Mouse (Mus musculus) urinary bladder, adult 18-20 months (tissue): ENCODE measurements around the gene Rnf135.
"Not testable (repeated sequence)": the region's sequence is repeated elsewhere in the genome, so short reads cannot be mapped to it uniquely, and the experiment has no call there.

Source experiments
- DNase-seq, 2 experiments: peaks; one replicate each; pipeline ENCODE4 v3.0.0; 2022; ENCODE audit warnings: low spot score in 2 of 2, mixed read lengths in 2 of 2

Rnf135 gene

DNA sequence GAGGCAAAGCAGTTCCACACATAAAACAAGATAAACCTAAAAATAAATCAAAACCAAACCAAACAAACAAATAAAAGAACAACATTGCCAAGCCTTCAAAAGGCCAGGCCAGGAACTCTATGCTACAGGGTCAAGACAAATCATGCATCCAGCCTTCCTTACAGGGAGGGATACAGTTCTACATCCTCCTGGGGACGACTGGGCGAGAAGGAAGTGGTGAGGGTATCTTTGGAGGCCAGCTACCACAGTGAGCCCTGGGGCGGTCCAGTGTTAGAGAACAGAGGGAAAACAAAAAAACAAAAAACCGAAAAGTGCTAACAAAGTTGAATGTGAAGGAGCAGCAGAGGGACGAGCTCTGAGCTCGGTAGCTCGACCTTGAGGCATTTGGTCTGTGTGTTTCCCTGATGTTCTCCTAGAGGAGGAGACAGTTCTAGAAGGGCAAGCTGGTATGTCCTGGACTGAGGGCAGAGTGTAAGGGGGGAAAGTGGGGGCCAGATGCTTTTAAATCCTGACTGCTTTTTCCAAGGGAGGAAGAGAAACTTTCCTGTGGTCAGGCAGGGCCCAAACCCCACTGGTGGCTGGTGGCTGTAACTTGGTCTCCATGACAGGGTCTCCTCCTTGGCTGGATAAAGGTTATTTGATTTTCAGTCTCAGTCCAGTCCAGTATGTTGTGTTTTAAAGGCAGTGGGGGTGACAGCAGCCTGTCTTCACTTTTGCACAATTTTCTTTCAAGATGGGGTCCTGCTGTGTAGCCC, 20.1 kb upstream of the Rnf135 start:
- no peak for DNase-seq

DNA sequence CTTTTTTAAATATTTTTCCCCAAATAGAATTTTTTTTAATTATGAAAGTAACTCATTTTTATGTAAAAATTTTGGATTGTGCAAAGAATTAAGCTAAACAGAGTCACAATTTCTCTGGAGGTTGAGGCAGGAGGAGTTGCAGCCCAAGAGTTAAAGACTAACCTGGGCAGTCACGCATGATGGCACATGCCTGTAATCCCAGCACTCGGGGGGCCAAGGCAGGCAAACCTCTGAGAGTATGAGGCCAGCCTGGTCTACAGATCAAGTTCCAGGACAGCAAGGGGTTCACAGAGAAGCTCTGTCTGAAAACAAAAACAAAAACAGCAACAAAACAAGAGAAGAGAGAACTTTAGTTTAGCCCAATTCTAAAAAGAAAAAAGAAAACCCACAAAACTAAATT, 19.4 kb upstream of the Rnf135 start:
- no peak for DNase-seq

DNA sequence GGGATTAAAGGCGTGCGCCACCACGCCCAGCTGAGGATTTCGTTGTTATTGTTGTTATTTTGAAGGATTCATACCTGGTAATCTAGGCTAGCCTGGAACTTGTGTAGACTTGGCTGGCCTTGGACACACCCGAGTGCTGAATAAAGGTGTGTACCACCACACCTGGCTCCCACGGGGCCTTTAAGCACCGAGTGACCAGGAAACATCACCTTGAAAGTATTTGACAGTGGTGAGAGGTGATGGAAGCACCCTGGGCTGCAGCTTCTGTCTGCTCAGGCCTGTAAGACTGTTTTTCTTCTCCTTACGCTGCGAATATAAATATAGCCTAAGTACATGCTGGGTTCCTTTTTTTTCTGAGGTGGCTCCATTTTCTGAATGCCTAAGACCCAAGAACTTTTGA, 15.5 kb upstream of the Rnf135 start:
- DNase-seq: no peak

DNA sequence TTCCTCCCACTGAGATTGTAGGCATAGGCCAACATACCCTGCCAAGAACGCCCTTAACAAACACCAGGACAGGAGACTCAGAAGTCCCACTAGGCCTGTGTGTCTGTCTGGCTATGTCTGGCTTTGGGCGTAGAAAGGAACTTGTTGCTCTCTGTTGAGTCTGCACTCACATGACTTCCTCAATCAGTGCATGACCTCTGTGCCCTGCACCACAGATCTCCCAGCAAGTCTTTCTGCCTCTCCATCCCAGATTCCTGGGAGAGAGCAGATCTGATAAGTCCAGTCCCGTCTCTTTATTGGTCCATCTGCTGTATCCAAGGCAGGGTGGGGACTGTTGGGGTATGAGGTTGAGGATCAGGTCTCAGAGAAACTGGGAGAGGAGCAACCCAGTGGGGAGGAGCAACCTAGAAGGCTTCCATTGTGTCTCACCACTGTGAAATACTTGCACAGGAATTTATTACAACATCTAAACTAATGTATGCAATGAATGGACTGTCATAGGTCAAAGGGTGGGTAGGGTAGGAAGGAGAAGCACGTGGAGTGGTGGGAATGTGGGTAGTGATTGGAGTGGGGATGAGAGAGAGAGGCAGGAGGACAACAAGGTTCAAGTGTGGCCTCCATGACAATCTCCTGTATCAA, 14.9 kb upstream of the Rnf135 start:
- DNase-seq: no peak

DNA sequence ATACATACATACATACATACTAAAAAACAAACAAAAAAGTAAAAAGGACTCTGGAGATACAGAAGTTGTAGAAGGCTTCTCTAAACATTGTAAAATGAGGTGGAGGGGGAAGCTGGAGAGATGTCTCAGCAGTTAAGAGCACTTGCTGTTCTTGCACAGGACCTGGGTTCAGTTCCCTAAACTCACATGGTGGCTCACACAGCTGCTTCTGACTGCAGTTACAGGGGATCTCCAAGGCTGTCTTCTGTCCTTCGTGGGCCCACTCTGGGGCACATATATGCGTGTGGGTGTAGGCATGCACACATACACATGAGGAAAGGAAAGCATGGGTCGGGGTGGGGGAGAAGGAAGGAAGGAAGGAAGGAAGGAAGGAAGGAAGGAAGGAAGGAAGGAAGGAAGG, 14.0 kb upstream of the Rnf135 start:
- DNase-seq: no peak

DNA sequence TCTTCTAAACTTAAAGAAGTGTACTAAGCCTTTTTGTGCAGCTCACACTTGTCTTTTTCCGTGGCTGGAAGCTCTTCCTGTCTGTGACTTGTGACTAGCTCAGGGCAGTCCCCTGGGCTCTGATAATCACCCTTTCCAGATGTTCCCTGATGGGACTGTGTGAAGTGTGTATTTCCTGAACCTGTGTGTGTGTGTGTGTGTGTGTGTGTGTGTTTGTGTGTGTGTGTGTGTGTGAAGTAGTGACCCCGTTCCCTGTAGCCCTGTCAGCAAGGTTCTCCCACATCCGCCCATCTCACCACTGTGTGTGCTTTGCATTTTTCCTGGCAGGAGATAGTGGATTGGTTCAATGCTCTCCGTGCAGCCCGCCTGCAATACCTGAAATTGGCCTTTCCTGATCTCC, 13.3 kb upstream of the Rnf135 start:
- DNase-seq: no peak

DNA sequence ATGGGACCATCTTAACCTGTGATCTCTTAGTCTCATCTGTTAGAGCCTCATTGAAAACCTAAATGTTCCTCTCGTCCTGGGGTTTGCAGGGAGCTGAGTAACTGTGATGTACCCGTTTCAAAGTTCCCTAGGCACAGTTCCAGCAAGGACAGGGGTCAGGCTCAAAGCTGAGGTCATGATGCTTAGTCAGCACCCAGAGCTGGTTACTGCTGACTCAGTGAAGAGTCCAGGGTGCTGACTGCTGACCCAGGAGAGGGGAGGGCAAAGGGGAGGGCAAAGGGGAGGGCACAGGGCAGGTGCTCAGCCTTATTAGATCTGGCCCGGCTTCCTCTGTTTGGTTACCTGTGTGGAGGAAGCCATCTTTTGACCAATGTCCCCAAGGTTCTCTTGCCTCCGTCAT, 11.8 kb upstream of the Rnf135 start:
- no peak for DNase-seq

DNA sequence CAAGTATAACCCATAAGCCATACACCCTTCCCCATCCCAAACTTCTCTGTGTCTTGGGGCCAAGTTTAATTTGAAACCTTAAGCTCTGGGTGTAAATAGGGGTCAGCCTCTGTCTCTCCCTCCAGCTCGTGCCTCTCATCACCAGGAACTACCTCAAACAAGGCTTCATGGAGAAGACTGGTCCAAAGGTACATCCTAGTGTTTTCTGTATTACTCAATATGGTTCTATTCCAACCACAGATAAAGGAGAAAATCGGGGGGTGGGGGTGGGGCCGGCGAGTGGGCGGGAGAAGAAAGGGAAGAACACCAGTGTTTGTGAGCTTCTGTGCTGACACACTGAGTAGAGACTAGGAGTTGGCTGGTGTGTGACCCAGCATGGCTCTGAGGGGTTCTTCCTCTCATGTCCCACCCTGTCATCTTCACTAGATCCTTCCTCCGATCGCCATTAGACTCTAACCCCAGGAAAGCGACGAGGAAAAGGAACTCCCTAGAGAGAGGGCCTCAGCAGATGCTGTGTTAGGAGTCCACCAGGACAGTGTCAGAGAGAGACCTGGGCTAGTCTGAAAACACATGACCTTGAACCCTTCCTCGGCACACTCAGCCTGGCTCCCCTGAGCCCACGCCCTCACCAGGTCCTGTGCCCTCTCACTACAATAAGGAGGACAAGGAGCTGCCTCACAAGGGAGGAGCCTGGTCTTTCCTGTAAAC, 9.5 kb upstream of the Rnf135 start:
- DNase-seq: no peak

DNA sequence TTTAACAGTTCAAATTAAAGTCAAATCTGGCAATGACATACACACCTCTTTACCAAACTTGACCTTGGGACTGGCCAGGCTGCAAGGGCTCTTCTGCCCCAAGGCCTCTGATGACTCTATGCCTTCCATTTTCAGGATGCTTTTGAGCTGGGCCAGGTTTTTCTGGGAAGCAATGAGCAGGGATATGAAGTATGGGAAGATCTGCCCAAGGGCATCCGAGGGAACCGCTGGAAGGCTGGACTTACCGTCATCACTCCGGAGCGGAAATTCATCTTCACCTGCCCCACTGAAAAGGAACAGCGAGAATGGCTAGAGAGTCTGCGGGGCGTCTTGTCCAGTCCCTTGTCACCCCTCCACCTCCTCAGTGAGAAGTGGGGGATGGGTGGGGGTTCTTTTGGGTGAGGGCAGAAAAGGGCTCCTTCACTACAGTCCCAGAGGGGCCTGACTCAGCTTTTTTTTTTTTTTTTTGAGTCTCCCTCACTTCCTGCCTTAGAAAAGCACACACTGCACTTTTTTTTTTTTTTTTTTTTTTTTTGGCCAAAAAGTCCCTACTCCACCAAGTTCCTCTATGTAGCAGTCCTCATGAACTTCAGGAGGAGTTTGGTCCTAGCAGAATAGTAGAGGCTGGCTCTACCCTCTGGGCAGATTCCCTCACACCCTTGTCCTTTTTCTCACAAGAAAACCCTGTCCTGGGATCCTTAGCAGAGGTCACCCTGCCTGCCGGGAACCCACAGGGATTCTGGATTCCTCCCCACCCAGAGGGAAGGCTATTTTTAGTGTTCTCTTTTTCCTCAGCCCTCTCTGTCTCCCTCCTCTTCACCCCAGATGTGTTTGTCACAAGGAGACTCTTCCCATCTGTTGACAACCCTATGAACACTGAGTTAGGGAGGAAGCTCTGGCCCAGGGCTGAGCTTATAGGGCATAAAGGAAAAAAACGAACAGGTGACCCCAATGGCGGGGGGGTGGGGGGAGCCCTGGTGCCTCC, 6.4 kb upstream of the Rnf135 start:
- DNase-seq: no peak

DNA sequence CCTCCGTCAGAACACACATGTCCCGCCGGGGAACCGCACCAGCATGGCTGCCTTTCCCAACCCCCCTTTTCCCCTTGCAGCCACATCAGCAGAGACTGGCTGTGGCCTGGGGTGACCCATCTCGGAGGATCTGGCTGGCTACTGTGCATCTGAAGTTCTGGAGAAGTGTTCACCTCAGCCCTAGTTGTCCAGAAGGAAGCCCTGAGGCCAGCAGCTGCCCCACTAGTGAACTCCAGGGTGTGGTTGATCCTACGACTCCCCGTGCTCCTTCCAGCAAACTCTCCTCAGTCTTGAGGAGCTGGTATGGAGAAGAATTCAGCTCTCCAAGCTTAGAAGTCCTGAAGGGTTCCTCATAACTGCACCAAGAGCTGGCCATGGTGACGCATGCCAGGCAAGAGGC, 5.3 kb upstream of the Rnf135 start:
- DNase-seq: no peak

DNA sequence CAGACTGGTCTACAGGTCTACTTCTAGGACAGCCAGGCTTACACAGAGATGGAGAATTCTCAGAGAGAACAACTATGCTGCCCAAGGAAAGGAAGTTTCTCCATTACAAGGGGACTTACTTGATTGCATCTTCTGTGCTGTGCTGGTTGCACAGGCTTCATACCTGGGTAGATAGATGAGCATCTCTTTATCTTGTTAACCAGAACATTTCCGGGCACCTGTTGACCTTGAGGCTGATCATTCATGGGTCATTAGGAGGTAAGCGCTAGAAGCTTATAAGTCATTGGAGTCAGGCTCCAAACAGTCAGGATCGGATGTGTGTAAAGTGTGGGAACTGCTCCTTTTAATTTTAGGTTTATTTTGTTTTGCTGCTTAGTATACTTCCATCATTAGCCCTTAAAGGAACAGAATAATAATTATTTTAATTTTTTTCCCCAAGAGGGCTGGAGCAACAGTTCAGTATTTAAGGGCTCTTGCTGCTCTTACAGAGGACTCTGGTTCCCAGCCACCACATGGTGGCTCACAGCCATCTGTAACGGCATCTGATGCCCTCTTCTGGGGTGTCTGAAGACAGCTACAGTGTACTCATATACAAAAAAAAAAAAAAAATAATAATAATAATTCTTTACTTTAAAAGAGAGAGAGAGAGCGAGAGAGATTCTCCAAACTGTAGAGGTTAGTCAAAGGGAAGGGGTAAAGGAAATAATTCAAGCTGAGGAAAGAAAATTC, 2.5 kb upstream of the Rnf135 start:
- no peak for DNase-seq

DNA sequence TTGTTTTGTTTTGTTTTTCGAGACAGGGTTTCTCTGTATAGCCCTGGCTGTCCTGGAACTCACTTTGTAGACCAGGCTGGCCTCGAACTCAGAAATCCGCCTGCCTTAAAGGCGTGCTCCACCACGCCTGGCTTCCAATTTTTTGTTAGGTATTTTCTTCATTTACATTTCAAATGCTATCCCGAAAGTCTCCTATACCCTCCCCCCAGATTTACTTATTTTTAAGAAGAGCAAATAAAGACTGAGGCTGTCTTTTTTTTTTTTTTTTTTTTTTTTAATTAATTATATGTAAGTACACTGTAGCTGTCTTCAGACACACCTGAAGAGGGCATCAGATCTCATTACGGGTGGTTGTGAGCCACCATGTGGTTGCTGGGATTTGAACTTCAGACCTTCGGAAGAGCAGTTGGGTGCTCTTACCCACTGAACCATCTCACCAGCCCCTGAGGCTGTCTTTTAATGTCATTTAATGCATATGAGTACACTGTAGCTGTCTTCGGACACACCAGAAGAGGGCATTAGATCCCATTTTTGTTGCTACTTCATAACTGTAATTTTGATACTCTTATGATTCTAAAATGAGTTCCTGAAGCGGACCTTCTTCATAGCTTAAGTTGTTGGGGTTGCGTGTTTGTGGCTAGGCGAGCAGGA, 472 bp upstream of the Rnf135 start:
- not testable (repeated sequence) for DNase-seq

DNA sequence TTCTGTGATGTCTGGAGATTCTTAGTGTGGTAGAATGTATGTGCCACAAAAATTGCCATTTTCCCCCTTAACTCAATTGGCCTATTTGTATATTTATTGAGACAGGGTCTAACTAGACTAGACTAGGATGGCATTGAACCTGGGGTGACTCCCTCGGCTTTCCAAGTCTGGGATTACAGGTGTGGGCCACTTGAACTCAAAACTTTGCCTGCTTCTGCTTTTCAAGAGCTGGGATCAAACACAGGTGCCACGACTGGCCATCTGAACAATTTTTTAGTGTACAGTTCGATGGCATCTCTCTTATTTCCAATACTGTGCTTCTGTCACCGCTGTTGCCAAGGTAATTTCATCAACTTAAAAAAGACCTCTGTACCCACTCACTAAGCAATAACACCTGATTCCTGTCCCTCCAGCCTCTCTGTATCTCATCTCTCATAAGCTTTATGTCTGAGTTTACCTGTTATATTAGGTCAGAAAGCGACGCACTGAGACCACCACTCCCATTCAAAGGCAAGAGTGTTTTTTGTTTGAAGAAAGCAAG, 950 bp downstream of the Rnf135 start:
- no peak for DNase-seq

DNA sequence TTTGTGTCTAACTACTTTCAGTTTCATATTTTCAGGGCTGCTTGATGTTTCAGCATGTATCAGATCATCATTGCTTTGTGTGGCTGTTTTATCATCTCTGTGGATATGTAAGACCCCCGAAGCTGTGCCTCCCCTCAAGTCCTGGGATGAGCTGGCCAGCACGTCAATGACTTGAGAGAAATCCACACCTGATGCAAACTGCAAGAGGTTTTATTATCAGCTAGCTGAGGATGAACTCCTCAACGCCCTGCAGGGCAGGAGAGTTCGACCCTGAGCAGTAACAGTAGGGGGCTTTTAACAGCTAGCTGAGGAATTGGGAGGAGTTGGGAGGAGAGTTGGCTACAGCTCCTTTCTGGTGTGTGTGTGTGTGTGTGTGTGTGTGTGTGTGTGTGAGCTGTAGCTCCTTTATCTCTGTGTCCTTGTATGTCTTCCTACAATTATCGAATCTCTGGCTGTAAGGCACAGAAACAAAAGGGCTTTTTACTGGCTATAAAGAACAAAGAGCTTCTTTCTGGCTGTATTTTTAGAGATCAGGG, 1.9 kb downstream of the Rnf135 start:
- not testable (repeated sequence) for DNase-seq

DNA sequence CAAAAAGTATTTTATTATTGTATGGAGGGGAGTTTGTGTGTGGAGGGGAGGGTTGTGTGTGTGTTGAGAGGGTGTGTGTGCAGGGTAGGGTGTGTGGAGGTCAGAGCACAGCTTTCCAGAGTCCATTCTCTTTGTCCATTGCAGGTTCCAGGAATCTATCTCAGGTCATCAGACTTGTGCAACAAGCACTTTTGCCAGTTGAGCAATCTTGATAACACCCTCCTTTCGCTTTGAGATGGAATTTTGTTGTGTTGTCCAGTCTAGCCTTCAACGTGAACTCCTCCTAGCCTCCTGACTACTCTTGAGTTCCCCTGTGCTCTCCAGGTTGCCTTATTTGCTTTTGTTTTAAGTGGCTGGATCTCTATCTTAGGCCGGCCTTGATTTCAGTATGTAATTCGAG, 6.6 kb downstream of the Rnf135 start:
- DNase-seq: no peak

DNA sequence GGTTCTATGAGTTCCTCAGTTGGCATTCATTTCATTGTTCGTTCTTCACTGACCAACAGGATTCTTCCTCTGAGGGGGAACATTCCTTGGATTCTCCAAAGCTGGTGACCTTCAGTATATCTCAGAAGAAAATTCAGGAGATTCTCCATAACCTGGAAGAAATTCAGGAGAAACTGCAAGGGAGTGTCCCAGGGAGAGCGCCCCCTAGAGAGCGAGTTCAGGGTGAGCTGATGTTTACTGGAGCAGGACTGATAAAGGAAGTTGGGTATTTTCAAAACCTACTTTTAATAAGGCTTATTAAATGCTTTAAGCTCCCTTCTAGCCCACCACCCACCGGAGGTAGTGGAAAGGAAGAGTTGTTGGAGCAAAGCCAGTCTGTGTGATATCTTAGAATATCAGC, 10.2 kb downstream of the Rnf135 start:
- no peak for DNase-seq

DNA sequence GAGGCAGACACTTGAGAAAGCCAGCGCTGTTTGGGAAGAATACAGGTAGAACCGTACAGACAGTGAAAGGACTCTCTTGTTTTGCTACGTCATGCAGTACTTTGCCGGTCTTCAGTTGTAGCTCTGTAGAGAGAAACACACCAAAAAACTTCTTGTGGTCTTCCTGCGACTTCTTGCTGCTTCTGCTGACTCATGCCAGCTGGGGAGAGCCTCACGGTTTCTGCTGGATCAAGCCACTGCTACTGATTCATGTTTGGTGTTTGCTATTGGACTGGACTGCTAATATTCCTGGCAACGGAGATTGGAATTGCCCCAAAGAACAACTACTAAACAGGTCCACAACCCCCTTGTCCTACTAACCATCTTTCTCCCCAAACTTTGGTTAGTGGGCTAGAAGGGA, 12.7 kb downstream of the Rnf135 start:
- no peak for DNase-seq

DNA sequence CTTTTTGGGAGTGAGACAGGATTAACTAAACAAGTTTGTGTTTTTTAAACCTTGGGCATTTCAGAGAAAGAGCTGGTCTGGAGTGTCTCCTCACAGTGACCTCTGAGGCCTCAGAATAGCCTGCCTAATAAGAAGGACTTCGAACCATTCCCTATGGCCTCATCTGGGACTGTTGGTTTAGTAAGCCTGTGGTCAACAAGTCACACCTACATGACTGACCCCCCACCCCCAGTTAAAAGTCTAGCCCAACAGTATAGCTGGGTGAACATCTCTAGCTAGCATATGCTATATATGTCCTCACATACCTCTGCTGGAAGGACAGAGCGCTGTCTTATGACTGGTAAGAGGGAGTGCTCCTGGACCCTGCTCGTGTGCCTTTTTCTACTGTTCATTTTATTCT, 15.7 kb downstream of the Rnf135 start:
- DNase-seq: no peak

DNA sequence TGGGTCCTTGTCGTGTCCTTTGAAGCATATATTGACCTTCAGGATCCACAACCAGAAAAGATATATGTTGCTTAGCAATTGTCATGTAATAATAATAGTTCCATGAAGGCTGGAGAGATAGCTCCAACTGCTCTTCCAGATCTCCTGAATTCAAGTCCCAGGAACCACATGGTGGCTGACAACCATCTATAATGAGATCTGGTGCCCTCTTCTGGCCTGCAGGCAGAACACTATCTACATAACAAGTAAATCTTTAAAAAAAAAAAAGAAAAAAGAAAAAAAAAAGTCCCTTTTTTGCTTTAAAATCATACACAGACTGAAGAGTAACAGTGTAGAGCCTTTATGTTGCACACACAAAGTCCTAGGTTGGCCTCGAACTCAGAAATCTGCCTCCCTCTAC, 16.1 kb downstream of the Rnf135 start:
- no peak for DNase-seq

DNA sequence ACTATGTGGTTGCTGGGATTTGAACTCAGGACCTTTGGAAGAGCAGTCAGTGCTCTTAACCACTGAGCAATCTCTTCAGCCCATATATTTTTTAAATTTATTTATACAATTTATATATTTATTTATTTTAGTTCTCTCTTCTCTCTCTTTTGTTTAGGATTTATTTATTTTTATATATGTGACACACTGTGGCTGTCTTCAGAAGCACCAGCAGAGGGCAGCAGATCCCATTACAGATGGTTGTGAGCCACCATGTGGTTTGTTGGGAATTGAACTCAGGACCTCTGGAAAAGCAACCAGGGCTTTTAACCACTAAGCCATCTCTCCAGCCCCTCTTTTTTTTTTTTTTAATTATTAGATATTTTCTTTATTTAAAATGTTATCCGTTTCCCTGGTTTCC, 16.7 kb downstream of the Rnf135 start:
- DNase-seq: no peak
